Mouse (Mus musculus): ENCODE data around the gene Hsp90aa1. TPM values are rescaled to one million over a fixed set of nuclear protein-coding genes. Genes with fewer than 3 reads are reported as not detected.

Hsp90aa1 gene
- total RNA-seq, 2 experiments from 2014 or later: 254 to 257 TPM

- ATAC-seq (replicated peaks; ENCODE audit: low FRiP score, poor library complexity, severe bottlenecking): no peak
These were observed 51.1 kb downstream of the Hsp90aa1 start for GRCm38 (mm10) chr12:110651464-110651863.

- no peak for ATAC-seq (replicated peaks; ENCODE audit: low FRiP score, poor library complexity, severe bottlenecking)
These were observed 52.3 kb downstream of the Hsp90aa1 start for GRCm38 (mm10) chr12:110650241-110650641.

Other genes with a start within 250 kb of the Hsp90aa1 start
- 31.1 and 31.3 TPM in 2 replicates for gene Dync1h1, start 101.3 kb downstream of the Hsp90aa1 start, total RNA-seq (2015; ENCODE audit: low replicate concordance)
- gene Dync1h1, start 101.3 kb downstream of the Hsp90aa1 start, total RNA-seq (2017; ENCODE audit: low replicate concordance): 41.8 and 59.6 TPM in 2 replicates
- not detected in 2 replicates for gene 1700001K19Rik, start 20.1 kb downstream of the Hsp90aa1 start, total RNA-seq (2015; ENCODE audit: low replicate concordance)
- gene 1700001K19Rik, start 20.1 kb downstream of the Hsp90aa1 start, total RNA-seq (2017; ENCODE audit: low replicate concordance): not detected in 2 replicates
- gene Wdr20, start 35.2 kb upstream of the Hsp90aa1 start, total RNA-seq (2015; ENCODE audit: low replicate concordance): 8.6 and 11.5 TPM in 2 replicates
- 14.8 and 19.4 TPM in 2 replicates for gene Wdr20, start 35.2 kb upstream of the Hsp90aa1 start, total RNA-seq (2017; ENCODE audit: low replicate concordance)
- not detected in 2 replicates for gene Mok, start 138.2 kb upstream of the Hsp90aa1 start, total RNA-seq (2015; ENCODE audit: low replicate concordance)
- 0.14 TPM in 1 of 2 replicates, not detected in the other for gene Mok, start 138.2 kb upstream of the Hsp90aa1 start, total RNA-seq (2017; ENCODE audit: low replicate concordance)
- gene Zfp839, start 147.5 kb upstream of the Hsp90aa1 start, total RNA-seq (2015; ENCODE audit: low replicate concordance): 0.63 and 3.3 TPM in 2 replicates
- 1.4 and 2.1 TPM in 2 replicates for gene Zfp839, start 147.5 kb upstream of the Hsp90aa1 start, total RNA-seq (2017; ENCODE audit: low replicate concordance)
- gene Cinp, start 186.4 kb upstream of the Hsp90aa1 start, total RNA-seq (2015; ENCODE audit: low replicate concordance): 14.6 and 28.6 TPM in 2 replicates
- 23.4 and 26.7 TPM in 2 replicates for gene Cinp, start 186.4 kb upstream of the Hsp90aa1 start, total RNA-seq (2017; ENCODE audit: low replicate concordance)
- gene Tecpr2, start 186.5 kb upstream of the Hsp90aa1 start, total RNA-seq (2015; ENCODE audit: low replicate concordance): 2.3 and 3.6 TPM in 2 replicates
- 2.1 and 2.9 TPM in 2 replicates for gene Tecpr2, start 186.5 kb upstream of the Hsp90aa1 start, total RNA-seq (2017; ENCODE audit: low replicate concordance)